Mouse (Mus musculus) kidney, embryonic 16.5 days (tissue): ENCODE measurements around the gene 1500009C09Rik. TPM values are rescaled to one million over a fixed set of nuclear protein-coding genes. Genes with fewer than 3 reads are reported as not detected.
A peak's percentile ranks its signal among the peaks of the same experiment; 100 is the strongest.

ENCODE experiments used
- ATAC-seq: fragments of 200-750 bp; cut with Nextera tagmentation; 2 replicates; pipeline ENCODE4 v1.8.0; 2017; ENCODE audit warnings: moderate TSS enrichment; ENCODE audit not compliant: low FRiP score, low TSS enrichment
- H3K27ac ChIP-seq: fragments of 300-500 bp; sonication (generic); 2 replicates; pipeline ENCODE4 v1.5.1; 2014; ENCODE audit warnings: low read length
- H3K27me3 ChIP-seq: fragments of 300-500 bp; sonication (generic); 2 replicates; pipeline ENCODE4 v1.6.1; 2014; ENCODE audit warnings: low read length, control low read depth, mixed read lengths; ENCODE audit not compliant: insufficient read depth
- H3K36me3 ChIP-seq: fragments of 300-500 bp; sonication (generic); 2 replicates; pipeline ENCODE4 v1.6.1; 2014; ENCODE audit warnings: low read length, control low read depth, mixed read lengths; ENCODE audit not compliant: insufficient read depth
- H3K4me1 ChIP-seq: fragments of 300-500 bp; sonication (generic); 2 replicates; pipeline ENCODE4 v1.6.1; 2014; ENCODE audit warnings: low read length, control low read depth, mixed read lengths; ENCODE audit not compliant: insufficient read depth
- H3K4me2 ChIP-seq: fragments of 300-500 bp; sonication (generic); replicated peaks from 2 replicates; pipeline ENCODE4 v1.6.1; 2014; ENCODE audit warnings: low read depth, low read length
- H3K4me3 ChIP-seq: fragments of 300-500 bp; sonication (generic); 2 replicates; pipeline ENCODE4 v1.5.1; 2014; ENCODE audit warnings: mild to moderate bottlenecking, low read length
- H3K9ac ChIP-seq: fragments of 300-500 bp; sonication (generic); replicated peaks from 2 replicates; pipeline ENCODE4 v1.6.1; 2014; ENCODE audit warnings: low read length
- H3K9me3 ChIP-seq: fragments of 300-500 bp; sonication (generic); 2 replicates; pipeline ENCODE4 v1.6.1; 2016; ENCODE audit warnings: low read length, control low read depth
- WGBS: fragments of 180-500 bp; shearing (Covaris S2); extraction: QIAGEN DNeasy Blood & Tissue Kit; methylation state at CpG from one replicate; pipeline ENCODE4 v1.1.7; 2014; 5-methylcytosine and 5-hydroxymethylcytosine counted together
- polyA plus RNA-seq: library from polyadenylated mRNA; unstranded; fragments of >200 nt; fragmentation: Nextera tagmentation; extraction: Ambion mirVana; gene quantifications from 2 replicates; pipeline ENCODE4 v1.2.1, GENCODE M21; 2015

Gene 1500009C09Rik
- polyA plus RNA-seq, 1 experiment from 2014 or later = not detected

DNA sequence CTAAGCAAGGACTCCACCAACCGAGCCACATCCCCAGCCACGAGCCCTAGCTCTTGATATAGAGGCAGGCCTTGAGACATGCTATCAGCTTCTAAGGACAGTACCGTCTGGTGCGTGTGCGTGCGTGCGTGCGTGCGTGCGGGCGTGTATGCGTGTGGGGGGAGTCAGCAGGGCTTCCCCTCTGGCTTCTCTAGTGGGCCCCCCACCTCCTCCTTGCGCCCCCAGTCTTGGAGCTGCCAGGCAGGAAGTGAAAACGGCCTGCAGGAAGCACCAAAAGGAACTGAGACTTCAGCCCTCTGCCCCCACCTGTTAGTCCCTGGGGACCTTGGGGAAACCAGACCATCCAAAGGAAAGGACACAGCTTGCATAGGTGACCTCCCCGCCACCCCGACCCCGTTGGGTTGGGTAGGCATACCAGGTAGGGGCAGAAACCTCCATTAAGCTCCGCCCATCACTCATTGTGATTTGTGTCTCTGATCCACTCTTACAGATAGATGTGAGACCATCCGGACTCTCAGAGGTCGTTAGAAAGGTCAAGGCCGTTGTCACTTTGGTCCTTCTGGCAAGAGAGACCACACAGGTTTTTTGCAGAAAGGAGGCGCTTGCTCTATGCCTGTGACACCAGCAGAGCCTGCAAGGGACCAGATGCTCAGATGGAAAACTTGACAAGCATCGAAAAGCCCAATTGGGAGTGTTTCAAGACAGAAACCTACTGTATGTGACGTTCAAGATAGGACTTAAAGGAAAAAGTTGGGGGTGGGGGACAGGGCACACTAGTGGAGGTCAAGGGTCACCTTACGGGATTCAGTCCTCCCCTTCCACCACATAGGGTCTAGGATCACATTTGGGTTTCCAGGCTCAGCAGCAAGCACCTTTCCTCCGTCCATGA lies 33.2 kb upstream of the 1500009C09Rik start:
- Histone ChIP-seq H3K36me3 (no peaks in the 10 kb centered on the region), H3K9me3 (no peaks in the 10 kb centered on the region), H3K4me1 (peaks cover 5% of the 10 kb centered on the region), H3K27ac (no peak overlapping the region), H3K9ac (no peak overlapping the region), H3K4me3 (no peak overlapping the region), H3K27me3 (peaks cover 36% of the 10 kb centered on the region), H3K4me2 (no peak overlapping the region)
- ATAC-seq = no peak
- 71% methylated on average over 26 of the region's 26 CpGs for whole genome bisulfite sequencing

- Histone ChIP-seq H3K4me2 (no peak overlapping the region), H3K27ac (no peak overlapping the region), H3K4me3 (no peak overlapping the region), H3K36me3 (no peaks in the 10 kb centered on the region), H3K4me1 (peaks cover 11% of the 10 kb centered on the region), H3K9me3 (no peaks in the 10 kb centered on the region), H3K9ac (no peak overlapping the region), H3K27me3 (peaks cover 29% of the 10 kb centered on the region)
- 80% methylated on average over 11 of the region's 12 CpGs for WGBS
- no peak for ATAC-seq
Observed at GRCm38 (mm10) chr15:82220003-82220675, 32.1 kb upstream of the 1500009C09Rik start.

GRCm38 (mm10) chr15:82221104-82221860 lies 30.9 kb upstream of the 1500009C09Rik start:
- Histone ChIP-seq H3K27ac (no peak overlapping the region), H3K9me3 (no peaks in the 10 kb centered on the region), H3K4me3 (no peak overlapping the region), H3K9ac (no peak overlapping the region), H3K4me1 (peaks cover 11% of the 10 kb centered on the region), H3K4me2 (no peak overlapping the region), H3K27me3 (peaks cover 20% of the 10 kb centered on the region), H3K36me3 (no peaks in the 10 kb centered on the region)
- no peak for ATAC-seq
- WGBS = 61% methylated on average over 14 of the region's 14 CpGs

- Histone ChIP-seq H3K27me3 (peaks cover 9% of the 10 kb centered on the region), H3K36me3 (no peaks in the 10 kb centered on the region), H3K9ac (no peak overlapping the region), H3K4me3 (no peak overlapping the region), H3K4me2 (no peak overlapping the region), H3K27ac (no peak overlapping the region), H3K9me3 (no peaks in the 10 kb centered on the region), H3K4me1 (peaks cover 11% of the 10 kb centered on the region)
- WGBS = 61% methylated on average over 7 of the region's 7 CpGs
- ATAC-seq = no peak
Observed at GRCm38 (mm10) chr15:82223251-82223650, 28.9 kb upstream of the 1500009C09Rik start.

GRCm38 (mm10) chr15:82223657-82224601 lies 28.3 kb upstream of the 1500009C09Rik start, which contains the start of gene Tnfrsf13c:
Tnfrsf13c (minus strand) TSS chr15:82224369.
- peak within 1 kb of the TSS; percentile 53 for H3K9ac ChIP-seq
- H3K4me2 ChIP-seq = peak within 1 kb of the TSS; percentile 60
- H3K27me3 ChIP-seq = peaks cover 9% of the 10 kb centered on the region
- H3K36me3 ChIP-seq = no peaks in the 10 kb centered on the region
- peak; percentile 66 for ATAC-seq
- WGBS = 2% methylated on average over 42 of the region's 44 CpGs
- H3K27ac ChIP-seq = no peak within 1 kb of the TSS
- H3K4me1 ChIP-seq = peaks cover 11% of the 10 kb centered on the region
- H3K9me3 ChIP-seq = no peaks in the 10 kb centered on the region
- peak within 1 kb of the TSS; percentile 40 for H3K4me3 ChIP-seq

DNA sequence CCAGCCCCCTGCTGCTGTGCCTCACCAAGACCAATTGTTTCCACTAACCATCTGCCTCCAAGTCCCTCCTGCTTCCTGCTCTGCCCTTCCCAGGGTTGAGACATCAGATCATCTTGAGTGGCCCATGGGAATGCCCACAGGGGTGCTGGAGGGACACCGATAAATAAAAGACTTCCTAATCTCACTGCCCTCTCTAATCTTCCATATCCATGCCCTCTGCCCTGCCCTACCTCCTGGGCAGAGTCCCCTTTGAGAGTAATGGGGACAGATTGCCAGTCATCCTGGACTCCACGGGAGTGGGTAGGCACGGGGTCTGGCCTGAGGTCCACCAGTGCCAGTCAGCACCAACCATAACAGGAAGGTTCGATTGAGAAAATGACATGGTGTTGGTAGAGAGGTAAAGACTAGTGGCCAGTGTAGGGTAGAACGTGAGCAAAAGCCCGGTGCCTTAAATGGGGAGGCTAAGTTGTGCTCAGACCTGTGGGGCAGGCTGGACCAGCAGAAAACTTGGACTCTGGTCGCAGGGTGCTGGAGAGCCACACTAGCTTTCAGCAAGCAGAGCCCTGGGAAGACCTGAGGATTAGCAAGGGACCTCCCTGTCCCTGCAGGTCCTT lies 27.5 kb upstream of the 1500009C09Rik start:
- no peaks in the 10 kb centered on the region for H3K9me3 ChIP-seq
- H3K9ac ChIP-seq = no peak overlapping the region
- peaks cover 9% of the 10 kb centered on the region for H3K27me3 ChIP-seq
- 49% methylated on average over 7 of the region's 7 CpGs for WGBS
- H3K36me3 ChIP-seq = no peaks in the 10 kb centered on the region
- ATAC-seq = no peak
- H3K4me2 ChIP-seq = peak overlapping the region; percentile 60
- peak overlapping the region; percentile 40 for H3K4me3 ChIP-seq
- H3K27ac ChIP-seq = no peak overlapping the region
- H3K4me1 ChIP-seq = peaks cover 15% of the 10 kb centered on the region

DNA sequence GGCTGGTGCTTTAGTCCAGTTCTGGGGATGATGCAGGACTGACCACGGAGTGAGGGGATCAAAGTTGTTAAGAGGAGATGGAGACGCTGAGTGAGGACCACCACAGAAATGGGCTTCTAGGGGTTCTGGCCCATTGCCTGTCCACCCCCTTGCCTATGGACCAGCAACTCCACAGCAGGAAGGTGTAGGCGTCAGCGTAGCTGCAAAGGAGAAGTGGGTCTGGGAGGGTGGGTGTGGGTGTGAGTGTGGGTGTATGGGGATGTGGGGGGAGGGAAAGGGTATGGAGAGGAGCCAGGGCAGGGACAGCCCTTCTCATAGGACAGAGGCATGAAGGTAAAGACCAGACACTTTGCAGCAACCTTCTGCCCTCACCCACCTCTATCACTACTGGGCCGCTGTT lies 26.4 kb upstream of the 1500009C09Rik start:
- peaks cover 9% of the 10 kb centered on the region for H3K27me3 ChIP-seq
- H3K27ac ChIP-seq = no peak overlapping the region
- no peaks in the 10 kb centered on the region for H3K36me3 ChIP-seq
- no peak overlapping the region for H3K4me3 ChIP-seq
- peaks cover 16% of the 10 kb centered on the region for H3K4me1 ChIP-seq
- no peak overlapping the region for H3K9ac ChIP-seq
- ATAC-seq = no peak
- 91% methylated on average over 5 of the region's 5 CpGs for WGBS
- H3K9me3 ChIP-seq = no peaks in the 10 kb centered on the region
- no peak overlapping the region for H3K4me2 ChIP-seq

GRCm38 (mm10) chr15:82229542-82230045 lies 22.6 kb upstream of the 1500009C09Rik start:
- Histone ChIP-seq H3K36me3 (no peaks in the 10 kb centered on the region; the same call in 1 of the 2 replicates), H3K4me1 (peaks cover 5% of the 10 kb centered on the region), H3K9me3 (no peaks in the 10 kb centered on the region), H3K27me3 (peaks cover 3% of the 10 kb centered on the region; the same call in 1 of the 2 replicates), H3K4me2 (no peak overlapping the region), H3K27ac (no peak overlapping the region), H3K9ac (no peak overlapping the region), H3K4me3 (no peak overlapping the region)
- peak; percentile 30; the same call in 1 of the 2 replicates for ATAC-seq
- 36% methylated on average over 11 of the region's 11 CpGs for WGBS
